Mouse (Mus musculus) C2C12 (cell line): ENCODE results near the gene Cxcl14.

Experiments used
- CTCF ChIP-seq: IDR thresholded peaks from one replicate; pipeline ENCODE4 v1.5.1; 2011; ENCODE audit not compliant: control insufficient read depth, insufficient read depth, insufficient read length
- MAX ChIP-seq: IDR thresholded peaks from one replicate; pipeline ENCODE4 v1.6.1; 2011; ENCODE audit warnings: mild to moderate bottlenecking, control low read depth

DNA sequence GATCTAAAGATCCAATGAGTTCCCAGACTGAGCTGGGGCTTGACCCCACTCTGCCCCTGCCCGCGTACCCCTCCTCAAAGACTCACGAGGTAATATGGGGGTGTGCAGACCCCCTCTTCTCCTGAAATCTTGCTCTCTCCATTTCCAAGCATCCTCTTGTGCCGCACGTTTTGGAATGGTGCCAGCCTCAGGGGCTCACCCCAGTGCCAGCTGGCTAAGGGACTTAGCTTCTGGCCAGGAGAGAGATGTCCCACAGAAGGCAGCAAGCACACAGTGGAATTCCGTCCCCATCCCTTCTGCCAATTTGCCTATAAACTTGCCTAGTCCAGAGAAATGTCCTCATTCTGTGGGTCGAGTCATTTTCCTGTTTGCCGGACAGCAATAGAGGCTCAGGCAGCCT, 43.6 kb downstream of the Cxcl14 start:
- TF ChIP-seq CTCF, result no peak
- no peak for TF ChIP-seq MAX
